Mouse (Mus musculus) skeletal muscle tissue, adult 2 months (tissue): ENCODE results near the gene Adam21.
"Not testable (repeated sequence)": the region's sequence is repeated elsewhere in the genome, so short reads cannot be mapped to it uniquely, and the experiment has no call there.

ENCODE experiments used
- DNase-seq: peaks from one replicate; pipeline ENCODE4 v3.0.0-alpha.2; 2012; ENCODE audit warnings: low read depth, low spot score

Gene Adam21

GRCm38 (mm10) chr12:81568374-81568773 is at the start of gene Adam21:
Adam21 (minus strand) TSS chr12:81568474.
- no peak for DNase-seq

GRCm38 (mm10) chr12:81616980-81617379 is 48.7 kb upstream of the Adam21 start:
- DNase-seq = no peak

- DNase-seq = no peak
Observed at GRCm38 (mm10) chr12:81615807-81616206, 47.5 kb upstream of the Adam21 start.

DNA sequence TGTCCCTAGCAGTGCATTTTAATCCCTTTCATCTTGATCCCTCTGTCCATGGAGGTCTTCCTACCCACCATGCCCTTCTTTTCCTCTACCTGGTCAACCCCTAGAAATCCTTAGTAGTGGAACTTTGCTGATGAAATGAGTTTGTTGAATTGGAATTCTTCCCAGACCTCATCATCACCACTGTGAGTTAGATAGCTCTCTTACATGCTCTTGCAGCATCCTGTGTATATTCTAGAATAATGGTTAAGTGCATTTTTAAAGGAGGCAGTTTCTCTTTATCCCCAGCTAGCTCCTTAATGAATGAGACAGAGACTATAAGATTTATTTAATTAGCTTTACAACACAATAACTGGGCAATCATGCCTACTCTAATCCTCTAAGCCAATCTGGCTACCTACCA is 41.2 kb upstream of the Adam21 start:
- no peak for DNase-seq

- DNase-seq = no peak
Observed at GRCm38 (mm10) chr12:81604995-81605784, 36.9 kb upstream of the Adam21 start.

- DNase-seq = no peak
Observed at GRCm38 (mm10) chr12:81596547-81597262, 28.4 kb upstream of the Adam21 start.

DNA sequence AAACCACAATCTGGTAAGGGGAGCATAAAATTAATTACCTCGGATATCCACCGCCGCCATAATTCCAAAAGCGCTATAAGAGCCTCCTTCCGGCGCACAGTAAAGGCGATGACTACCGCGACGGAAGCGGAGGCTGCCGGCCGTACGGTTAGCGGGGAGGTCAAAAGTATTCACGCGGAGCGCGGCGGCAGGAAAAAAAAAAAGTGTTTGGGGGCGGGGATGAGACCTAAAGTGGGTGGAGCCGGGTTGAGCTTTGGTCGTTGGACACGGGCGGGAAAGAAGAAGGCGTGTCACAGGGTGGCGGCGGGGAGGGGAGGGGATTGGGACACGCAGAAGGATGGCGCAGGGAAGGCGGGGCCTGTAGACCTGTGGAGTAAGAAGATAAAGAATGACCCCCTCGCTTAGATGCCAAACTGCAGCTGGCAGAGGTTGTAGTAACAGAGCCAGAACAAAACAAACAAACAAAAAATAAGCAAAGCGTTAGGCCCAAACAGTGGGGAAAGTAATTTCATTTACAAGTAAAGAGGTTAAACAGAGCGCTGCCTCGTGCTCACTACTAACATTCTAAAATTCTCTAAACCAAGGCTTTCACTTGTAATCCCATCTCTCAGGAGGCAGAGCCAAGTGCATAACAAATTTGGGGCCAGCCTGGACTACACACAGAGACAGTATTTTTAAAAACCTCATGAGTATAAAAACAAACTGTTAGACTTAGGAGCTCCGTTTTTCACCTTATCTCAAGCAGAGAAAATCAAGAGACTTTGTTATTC is 26.8 kb upstream of the Adam21 start, which contains the start of gene Med6:
TSS of gene Med6 (minus strand) at position 107 of the 770 bp plus-strand sequence.
- peak; percentile 96 for DNase-seq

- no peak for DNase-seq
Observed at GRCm38 (mm10) chr12:81567931-81568330, 343 bp downstream of the Adam21 start.

DNA sequence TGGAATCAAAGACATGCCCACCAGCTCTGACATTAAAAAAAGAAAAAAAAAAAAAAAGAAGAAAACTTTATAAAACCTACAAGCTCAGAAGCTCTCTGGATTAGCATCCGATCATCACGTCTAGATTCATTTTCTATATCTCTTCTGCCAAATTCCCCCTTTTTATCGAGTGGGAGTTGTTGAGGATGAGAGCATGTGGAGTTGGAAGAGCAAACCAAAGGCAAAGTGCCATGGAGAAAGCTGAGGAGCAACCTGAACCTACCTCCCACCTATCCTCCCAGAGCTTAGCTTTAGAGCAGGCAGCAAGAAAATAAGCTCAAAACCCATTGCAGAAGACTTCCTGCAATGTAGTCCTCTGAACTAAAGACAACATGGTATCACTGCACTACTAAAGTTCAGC is 4.1 kb downstream of the Adam21 start:
- no peak for DNase-seq

GRCm38 (mm10) chr12:81549286-81549685 is 19.0 kb downstream of the Adam21 start:
- no peak for DNase-seq

DNA sequence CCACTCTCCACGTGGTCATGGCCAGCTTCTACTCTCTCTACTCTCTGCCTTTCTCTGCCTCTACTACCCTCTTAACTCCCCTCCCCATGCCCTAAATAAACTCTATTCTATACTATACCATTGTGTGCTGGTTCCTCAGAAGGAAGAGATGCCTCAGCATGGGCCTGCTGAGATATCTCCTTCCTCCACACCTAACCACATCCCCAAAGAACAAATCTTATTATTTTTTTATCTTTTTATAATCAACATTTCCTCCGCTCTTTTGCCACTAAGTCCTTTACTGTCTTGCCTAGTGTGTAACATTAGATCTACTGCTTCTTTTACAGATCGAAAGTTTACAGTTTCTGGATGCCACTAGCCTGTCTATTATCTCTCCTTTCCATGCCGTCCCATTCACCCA is 21.1 kb downstream of the Adam21 start:
- DNase-seq = no peak

GRCm38 (mm10) chr12:81533029-81533419 is 35.2 kb downstream of the Adam21 start:
- DNase-seq = no peak

- peak; percentile 69 for DNase-seq
Observed at GRCm38 (mm10) chr12:81532316-81533028, 35.8 kb downstream of the Adam21 start, which contains the start of the genes Gm20498 and Synj2bp. Gm20498 (minus strand) TSS chr12:81532905. Synj2bp (minus strand) TSS chr12:81532911.

GRCm38 (mm10) chr12:81530587-81530986 is 37.7 kb downstream of the Adam21 start:
- DNase-seq = not testable (repeated sequence)
